Mouse (Mus musculus): ENCODE results near the gene 1700025C18Rik. TPM values are rescaled to one million over a fixed set of nuclear protein-coding genes. Genes with fewer than 3 reads are reported as not detected.

Gene 1700025C18Rik
- polyA plus RNA-seq, 1 experiment from 2014 or later: not detected

DNA sequence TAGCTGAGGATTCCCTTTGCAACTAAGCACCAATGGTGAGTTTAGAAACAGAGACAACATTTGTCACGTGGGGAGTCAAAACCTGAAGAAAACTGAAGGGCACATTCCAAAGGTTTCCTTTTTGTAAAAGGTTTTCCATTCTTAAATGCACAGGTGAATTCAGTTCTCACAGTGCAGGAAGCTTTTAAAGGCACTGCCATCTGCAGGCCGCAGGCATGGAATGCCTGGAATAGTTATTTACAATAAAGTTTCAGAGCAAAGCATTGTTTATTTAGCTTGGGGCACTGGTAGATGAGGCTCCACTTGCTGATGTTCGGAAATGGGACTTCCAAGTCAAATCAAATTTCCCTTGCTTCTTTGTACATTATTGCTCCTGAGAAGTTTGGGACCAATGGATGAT, 58.0 kb downstream of the 1700025C18Rik start:
- no peaks in the 10 kb centered on the region for H3K4me1 ChIP-seq (ENCODE audit: control insufficient read depth, insufficient read depth, low read length)
- no peak overlapping the region for H3K9ac ChIP-seq (replicated peaks; ENCODE audit: low read length)
- H3K4me3 ChIP-seq (ENCODE audit: low read depth, low read length): no peak overlapping the region
- H3K9me3 ChIP-seq (replicated peaks; ENCODE audit: control insufficient read depth, low read length): no peaks in the 10 kb centered on the region
- H3K27me3 ChIP-seq (ENCODE audit: control insufficient read depth, insufficient read depth, low read length): no peaks in the 10 kb centered on the region
- WGBS: 57% methylated on average over 3 of the region's 3 CpGs
- H3K4me2 ChIP-seq (ENCODE audit: low read depth, low read length): no peak overlapping the region
- no peak for DNase-seq (ENCODE audit: low spot score)
- H3K36me3 ChIP-seq (replicated peaks; ENCODE audit: control insufficient read depth, insufficient read depth, low read depth, low read length): no peaks in the 10 kb centered on the region
- no peak for ATAC-seq (replicated peaks; ENCODE audit: insufficient number of reproducible peaks, low FRiP score, low TSS enrichment, low read depth)
- H3K27ac ChIP-seq (replicated peaks; ENCODE audit: low read depth, low read length): no peak overlapping the region

Other genes with a start within 250 kb of the 1700025C18Rik start
- gene Pltp, start 233.0 kb downstream of the 1700025C18Rik start, polyA plus RNA-seq (2014; fragmentation: Nextera tagmentation; extraction: Ambion mirVana): 41.8 and 50.2 TPM in 2 replicates
- gene Pcif1, start 211.4 kb downstream of the 1700025C18Rik start, polyA plus RNA-seq (2014; fragmentation: Nextera tagmentation; extraction: Ambion mirVana): 57.1 and 68.6 TPM in 2 replicates
- 8.0 and 10.0 TPM in 2 replicates for gene Zfp335, start 179.0 kb downstream of the 1700025C18Rik start, polyA plus RNA-seq (2014; fragmentation: Nextera tagmentation; extraction: Ambion mirVana)
- gene Mmp9, start 150.0 kb downstream of the 1700025C18Rik start, polyA plus RNA-seq (2014; fragmentation: Nextera tagmentation; extraction: Ambion mirVana): 1.5 and 1.6 TPM in 2 replicates
- 0.94 and 1.4 TPM in 2 replicates for gene Slc12a5, start 129.9 kb downstream of the 1700025C18Rik start, polyA plus RNA-seq (2014; fragmentation: Nextera tagmentation; extraction: Ambion mirVana)
- gene Ncoa5, start 55.9 kb downstream of the 1700025C18Rik start, polyA plus RNA-seq (2014; fragmentation: Nextera tagmentation; extraction: Ambion mirVana): 64.9 and 71.9 TPM in 2 replicates
- 5.3 and 6.1 TPM in 2 replicates for gene Cd40, start 35.1 kb downstream of the 1700025C18Rik start, polyA plus RNA-seq (2014; fragmentation: Nextera tagmentation; extraction: Ambion mirVana)
- gene Cdh22, start 144.1 kb upstream of the 1700025C18Rik start, polyA plus RNA-seq (2014; fragmentation: Nextera tagmentation; extraction: Ambion mirVana): 1.2 and 1.3 TPM in 2 replicates
- gene Slc35c2, start 197.1 kb upstream of the 1700025C18Rik start, polyA plus RNA-seq (2014; fragmentation: Nextera tagmentation; extraction: Ambion mirVana): 38.6 and 41.8 TPM in 2 replicates
- gene Elmo2, start 235.7 kb upstream of the 1700025C18Rik start, polyA plus RNA-seq (2014; fragmentation: Nextera tagmentation; extraction: Ambion mirVana): 85.9 and 92.9 TPM in 2 replicates